Mouse (Mus musculus) cortical plate, adult 2 months (tissue): ENCODE results near the gene Lypd6.

ENCODE experiments used
- CTCF ChIP-seq: fragments of 200-500 bp; IDR thresholded peaks from 2 replicates; pipeline ENCODE4 v1.5.1; 2011; ENCODE audit warnings: mild to moderate bottlenecking, control low read depth, low read length; ENCODE audit not compliant: insufficient read depth; ENCODE audit errors: extremely low read depth
- POLR2A ChIP-seq: fragments of 200-500 bp; IDR thresholded peaks from 2 replicates; pipeline ENCODE4 v1.6.1; 2011; ENCODE audit warnings: mild to moderate bottlenecking, low read length, control low read depth; ENCODE audit not compliant: insufficient read depth; ENCODE audit errors: extremely low read depth

DNA sequence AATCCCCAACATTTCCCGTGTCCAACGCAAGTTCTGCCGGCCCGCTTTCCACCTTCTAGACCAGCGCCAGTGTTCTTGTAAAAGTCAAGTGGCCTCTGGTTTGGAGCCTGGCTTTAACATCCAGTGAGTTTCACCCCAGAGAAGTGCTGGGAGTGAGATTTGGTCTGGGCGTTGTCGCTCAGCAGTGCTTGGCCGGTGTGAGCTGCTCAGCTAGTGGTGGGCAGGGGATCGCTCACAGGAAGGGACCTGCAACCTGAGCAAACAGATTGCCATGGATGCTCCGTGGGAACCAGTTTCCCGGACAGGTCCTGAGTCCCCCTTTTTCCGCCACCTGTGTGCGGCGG is 355 bp upstream of the Lypd6 start:
- TF ChIP-seq CTCF: no peak
- TF ChIP-seq POLR2A: no peak
